ENCODE assay signal across 9 mouse cellular contexts in the genomic region with DNA sequence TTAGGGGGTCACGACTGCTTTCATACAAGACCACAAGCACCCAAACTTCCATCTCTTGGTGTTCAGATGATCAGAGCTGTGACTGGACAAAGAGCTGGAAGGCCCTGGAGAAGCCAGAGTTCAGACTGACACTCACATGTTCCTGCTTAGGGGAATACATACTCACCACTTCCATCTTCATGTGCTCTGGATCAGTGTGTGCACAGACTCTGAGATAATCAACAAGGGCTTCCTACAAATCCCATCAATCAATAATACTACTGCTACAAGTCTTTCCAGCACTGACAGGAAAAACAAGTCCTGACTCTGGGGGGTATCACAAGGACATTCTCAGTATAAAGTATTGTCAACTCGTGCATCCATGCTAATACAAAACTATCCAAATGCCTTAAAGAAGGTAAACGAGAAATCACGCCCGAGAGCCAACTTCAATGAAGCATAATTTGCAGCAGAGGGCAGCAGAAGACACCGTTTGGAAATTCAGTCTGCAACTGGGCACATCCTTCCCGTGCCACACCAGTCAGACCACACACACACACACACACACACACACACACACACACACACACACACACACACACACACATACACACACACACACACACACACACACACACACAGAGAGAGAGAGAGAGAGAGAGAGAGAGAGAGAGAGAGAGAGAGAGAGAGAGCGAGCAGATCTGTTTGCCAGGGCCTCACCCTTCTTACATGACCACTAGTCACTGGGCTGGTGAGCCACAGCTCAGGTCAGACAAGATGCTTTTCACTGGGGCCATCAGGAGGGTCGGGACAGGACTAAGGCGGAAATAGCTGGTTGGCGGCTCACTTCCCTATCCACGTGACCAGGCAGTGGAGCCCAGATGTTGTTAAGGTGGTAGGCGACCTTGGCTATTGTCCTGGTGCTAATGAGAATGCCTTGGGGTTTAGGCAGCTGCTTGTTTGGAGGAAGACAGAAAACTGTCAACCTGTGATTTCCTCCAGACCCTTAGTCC.
DNase-seq lines count a peak whose midpoint lies in the region; ATAC-seq and TF ChIP-seq lines count a peak whose summit lies in the region.
"Had no signal": no experiment of that assay in that cellular context is flagged by ENCODE, and none has a peak within 500 bp of the region (broad histone marks: within the 10 kb centered on the region; RNA-seq: fewer than 3 reads in every experiment).

No protein-coding gene starts in this region.

- no peaks in the 10 kb centered on the region for H3K36me3 ChIP-seq in liver, postnatal 0 days (replicated peaks; ENCODE audit: insufficient read depth, low read length)
- H3K36me3 ChIP-seq in liver, embryonic 12.5 days: no peaks in the 10 kb centered on the region
- H3K36me3 ChIP-seq in heart, adult 2 months (ENCODE audit: control insufficient read depth, insufficient read depth, low read length): no peaks in the 10 kb centered on the region
- H3K36me3 ChIP-seq in kidney, embryonic 14.5 days (ENCODE audit: control insufficient read depth, insufficient read depth, low read length): no peaks in the 10 kb centered on the region
- no peaks in the 10 kb centered on the region for H3K36me3 ChIP-seq in limb, embryonic 13.5 days
- H3K36me3 ChIP-seq in neural tube, embryonic 14.5 days (ENCODE audit: control insufficient read depth, insufficient read depth, low read length): no peaks in the 10 kb centered on the region

- H3K9ac ChIP-seq in liver, postnatal 0 days (replicated peaks): no peak overlapping the region
- no peak overlapping the region for H3K9ac ChIP-seq in liver, embryonic 12.5 days
- 0 out of 2 replicates have a peak overlapping the region, but pooled peaks have one; percentile 10 for H3K9ac ChIP-seq in heart, adult 2 months (ENCODE audit: low read depth, low read length)
- H3K9ac ChIP-seq in kidney, embryonic 14.5 days (ENCODE audit: low read depth, low read length): no peak overlapping the region
- no peak overlapping the region for H3K9ac ChIP-seq in limb, embryonic 13.5 days
- no peak overlapping the region for H3K9ac ChIP-seq in neural tube, embryonic 14.5 days (replicated peaks; ENCODE audit: low read depth, low read length)

- peak; percentile 66 for TF ChIP-seq CTCF in liver, postnatal 0 days (IDR thresholded peaks at IDR 0.05; ENCODE audit: low read depth)
- peak; percentile 70 for TF ChIP-seq CTCF in heart, adult 2 months (IDR thresholded peaks at IDR 0.05)

- H3K79me2 ChIP-seq in heart, adult 2 months (replicated peaks; ENCODE audit: control insufficient read depth, insufficient read depth, low read length): no peaks in the 10 kb centered on the region

- no peaks in the 10 kb centered on the region for H3K4me1 ChIP-seq in liver, postnatal 0 days (ENCODE audit: insufficient read depth)
- H3K4me1 ChIP-seq in liver, embryonic 12.5 days: no peaks in the 10 kb centered on the region
- peaks cover 4% of the 10 kb centered on the region; the same call in 1 of the 2 replicates for H3K4me1 ChIP-seq in heart, adult 2 months (ENCODE audit: control insufficient read depth, insufficient read depth, low read length)
- H3K4me1 ChIP-seq in kidney, embryonic 14.5 days (ENCODE audit: control insufficient read depth, insufficient read depth, low read length): no peaks in the 10 kb centered on the region
- no peaks in the 10 kb centered on the region for H3K4me1 ChIP-seq in limb, embryonic 13.5 days
- H3K4me1 ChIP-seq in neural tube, embryonic 14.5 days (ENCODE audit: control insufficient read depth, insufficient read depth, low read length): no peaks in the 10 kb centered on the region

- H3K4me2 ChIP-seq in liver, postnatal 0 days (ENCODE audit: low read depth, low read length): no peak overlapping the region
- no peak overlapping the region for H3K4me2 ChIP-seq in liver, embryonic 12.5 days
- no peak overlapping the region for H3K4me2 ChIP-seq in kidney, embryonic 14.5 days (replicated peaks; ENCODE audit: low read depth, low read length)
- peak overlapping the region; percentile 42 for H3K4me2 ChIP-seq in limb, embryonic 13.5 days (replicated peaks)
- no peak overlapping the region for H3K4me2 ChIP-seq in neural tube, embryonic 14.5 days (ENCODE audit: low read depth, low read length)

- no peaks in the 10 kb centered on the region for H3K27me3 ChIP-seq in liver, postnatal 0 days (ENCODE audit: insufficient read depth, low read length)
- H3K27me3 ChIP-seq in liver, embryonic 12.5 days (replicated peaks): no peaks in the 10 kb centered on the region
- H3K27me3 ChIP-seq in heart, adult 2 months (ENCODE audit: control insufficient read depth, insufficient read depth, low read length): no peaks in the 10 kb centered on the region
- no peaks in the 10 kb centered on the region for H3K27me3 ChIP-seq in kidney, embryonic 14.5 days (ENCODE audit: control insufficient read depth, insufficient read depth, low read length)
- peaks cover 6% of the 10 kb centered on the region; the same call in 1 of the 2 replicates for H3K27me3 ChIP-seq in limb, embryonic 13.5 days
- no peaks in the 10 kb centered on the region for H3K27me3 ChIP-seq in neural tube, embryonic 14.5 days (ENCODE audit: control insufficient read depth, insufficient read depth, low read length)

- H3K9me3 ChIP-seq in liver, postnatal 0 days (ENCODE audit: low read length): no peaks in the 10 kb centered on the region
- H3K9me3 ChIP-seq in liver, embryonic 12.5 days (replicated peaks): no peaks in the 10 kb centered on the region
- no peaks in the 10 kb centered on the region for H3K9me3 ChIP-seq in kidney, embryonic 14.5 days (ENCODE audit: control insufficient read depth, low read length)
- H3K9me3 ChIP-seq in limb, embryonic 13.5 days: no peaks in the 10 kb centered on the region
- no peaks in the 10 kb centered on the region for H3K9me3 ChIP-seq in neural tube, embryonic 14.5 days (ENCODE audit: control insufficient read depth, low read length)
- H3K9me3 ChIP-seq: megakaryocyte, embryonic 14.5 days had no signal

- 20% methylated on average over 13 of the region's 13 CpGs for WGBS in liver, postnatal 0 days (ENCODE audit: insufficient replicate concordance)
- 25% methylated on average over 13 of the region's 13 CpGs for WGBS in liver, embryonic 12.5 days (ENCODE audit: insufficient replicate concordance)
- WGBS in heart, adult 2 months: 26% methylated on average over 13 of the region's 13 CpGs
- 38% methylated on average over 13 of the region's 13 CpGs for WGBS in kidney, embryonic 14.5 days
- 26% methylated on average over 13 of the region's 13 CpGs for WGBS in limb, embryonic 13.5 days
- 38% methylated on average over 13 of the region's 13 CpGs for WGBS in neural tube, embryonic 14.5 days

- intact Hi-C loops in heart, adult 2 months (cut with DNase I): loop anchor here (1.0 to 5.0 kb wide), 8 partner anchors 19 to 459 kb away; no protein-coding TSS in a partner anchor

- no peak for ATAC-seq in liver, postnatal 0 days
- ATAC-seq in liver, embryonic 12.5 days: no peak
- ATAC-seq in kidney, embryonic 14.5 days (ENCODE audit: low FRiP score, low TSS enrichment): peak; percentile 67
- peak; percentile 45; the same call in 1 of the 2 replicates for ATAC-seq in limb, embryonic 13.5 days (ENCODE audit: low FRiP score, low read depth)
- ATAC-seq in neural tube, embryonic 14.5 days (ENCODE audit: low read depth): peak; percentile 87
- ATAC-seq in activated CD4-positive, CD25-positive, alpha-beta regulatory T cell, adult 4 months: no peak

- no peak overlapping the region for H3K27ac ChIP-seq in liver, postnatal 0 days (ENCODE audit: low read depth)
- H3K27ac ChIP-seq in liver, embryonic 12.5 days: no peak overlapping the region
- H3K27ac ChIP-seq in heart, adult 2 months: peak overlapping the region; percentile 51
- no peak overlapping the region for H3K27ac ChIP-seq in kidney, embryonic 14.5 days (ENCODE audit: low read depth, low read length)
- H3K27ac ChIP-seq in limb, embryonic 13.5 days: no peak overlapping the region
- H3K27ac ChIP-seq in neural tube, embryonic 14.5 days (ENCODE audit: low read depth, low read length): no peak overlapping the region

- peak; percentile 24 for DNase-seq in liver, postnatal 0 days
- peak; percentile 66 for DNase-seq in embryo, embryonic 10.5 days (ENCODE audit: low spot score)
- peak; percentile 40 to 48 for DNase-seq in heart, adult 2 months

- TF ChIP-seq POLR2A in heart, adult 2 months (IDR thresholded peaks at IDR 0.05; ENCODE audit: insufficient read depth, low read depth, low read length): no peak

- no peak for TF ChIP-seq EP300 in liver, postnatal 0 days (IDR thresholded peaks at IDR 0.05; ENCODE audit: low read depth)
- peak; percentile 69; the same call in 1 of the 2 replicates for TF ChIP-seq EP300 in heart, adult 2 months (IDR thresholded peaks at IDR 0.05; ENCODE audit: insufficient read depth, low read depth, low read length)

- H3K4me3 ChIP-seq in liver, postnatal 0 days (ENCODE audit: low read depth, low read length): no peak overlapping the region
- H3K4me3 ChIP-seq in liver, embryonic 12.5 days: no peak overlapping the region
- no peak overlapping the region for H3K4me3 ChIP-seq in heart, adult 2 months
- no peak overlapping the region for H3K4me3 ChIP-seq in kidney, embryonic 14.5 days (ENCODE audit: low read length)
- H3K4me3 ChIP-seq in limb, embryonic 13.5 days: no peak overlapping the region
- H3K4me3 ChIP-seq in neural tube, embryonic 14.5 days (ENCODE audit: low read depth, low read length): no peak overlapping the region
- H3K4me3 ChIP-seq: megakaryocyte, embryonic 14.5 days had no signal

Comparison
In these comparisons a context has a peak if more than half of its experiments do, and no peak if none do; other contexts are left out.
1. ATAC-seq: peak in kidney, embryonic 14.5 days (single experiment), limb, embryonic 13.5 days (single experiment) and neural tube, embryonic 14.5 days (single experiment); none in liver, postnatal 0 days (single experiment), liver, embryonic 12.5 days (single experiment) and activated CD4-positive, CD25-positive, alpha-beta regulatory T cell, adult 4 months (single experiment).
2. Peak in every context shown above with its lines, with median percentiles within 50 percentile points of each other: DNase-seq.